Comparison of ENCODE assay signal across 14 mouse cellular contexts in genomic region chr16:33609554-33609953, GRCm38 (mm10).
"Had no signal": no experiment of that assay in that cellular context is flagged by ENCODE, and none has a peak within 500 bp of the region (broad histone marks: within the 10 kb centered on the region; RNA-seq: fewer than 3 reads in every experiment).

No protein-coding gene starts in this region.

- H3K9ac ChIP-seq: liver, embryonic 15.5 days; neural tube, embryonic 13.5 days had no signal

- H3K4me2 ChIP-seq: liver, embryonic 11.5 days; liver, embryonic 15.5 days; neural tube, embryonic 13.5 days had no signal

- DNase-seq: kidney, postnatal 25 days; lung, adult 2 months; lung, postnatal 36 days; midbrain, embryonic 14.5 days; right cerebral cortex, adult 18-20 months; right cerebral cortex, postnatal 25 days; thymus, postnatal 14 days had no signal

- ATAC-seq: lung, postnatal 0 days had no signal

- H3K4me1 ChIP-seq: limb, embryonic 10.5 days; liver, embryonic 15.5 days had no signal

- H3K4me3 ChIP-seq: left cerebral cortex, adult 2 months; limb, embryonic 10.5 days; liver, embryonic 15.5 days; neural tube, embryonic 13.5 days had no signal

- H3K9me3 ChIP-seq: limb, embryonic 10.5 days; liver, embryonic 15.5 days; neural tube, embryonic 13.5 days had no signal

- H3K27ac ChIP-seq: left cerebral cortex, adult 2 months; limb, embryonic 10.5 days; liver, embryonic 15.5 days; neural tube, embryonic 13.5 days; stomach, postnatal 0 days had no signal

- H3K27me3 ChIP-seq: liver, embryonic 15.5 days; neural tube, embryonic 13.5 days had no signal

- H3K36me3 ChIP-seq: limb, embryonic 10.5 days; liver, embryonic 15.5 days; neural tube, embryonic 13.5 days had no signal
